Mouse (Mus musculus) embryo, embryonic 10 days (tissue): ENCODE data around the gene Tmem246.

Source experiments
- DNase-seq: peaks from one replicate; pipeline ENCODE4 v3.0.0-alpha.2; 2015; ENCODE audit warnings: low spot score

Tmem246 gene

DNA sequence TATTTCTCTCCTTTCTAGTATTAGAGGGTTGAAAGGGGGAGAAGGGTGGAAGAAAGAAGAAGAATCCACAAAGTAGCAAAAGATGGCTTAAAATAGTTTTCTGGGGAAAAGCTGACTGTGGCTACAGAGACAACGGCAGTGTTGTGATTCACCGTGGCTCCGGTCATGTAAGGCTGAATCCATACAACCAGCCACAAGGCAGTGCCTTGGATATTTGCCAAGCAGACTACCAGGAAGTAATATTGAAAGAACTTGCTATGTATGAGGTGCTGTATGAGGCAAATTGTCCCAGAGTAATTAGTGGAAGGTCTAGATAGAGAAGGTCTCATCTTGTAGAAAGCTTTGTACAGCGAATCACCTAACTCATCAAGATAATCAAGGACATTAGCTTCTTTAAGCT is 25.5 kb downstream of the Tmem246 start:
- DNase-seq, result no peak

DNA sequence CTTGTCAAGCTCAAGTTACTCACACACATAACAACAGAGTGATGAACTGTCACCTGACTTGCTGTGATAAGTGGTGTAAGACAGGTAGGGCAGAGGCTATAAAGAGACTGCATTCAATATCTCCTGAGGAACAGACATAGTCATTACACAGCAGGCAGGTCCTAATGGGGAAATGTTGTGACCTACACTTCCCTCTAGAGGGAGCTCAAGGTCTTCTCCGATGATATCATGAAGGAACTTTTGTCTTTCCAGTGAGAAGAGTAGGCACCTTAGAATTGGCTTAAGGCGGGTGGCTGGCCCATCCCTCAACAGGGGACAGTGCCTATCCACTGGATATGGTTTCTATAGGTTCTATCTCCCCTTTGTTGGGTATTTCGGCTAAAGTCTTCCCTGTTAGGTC is 30.1 kb downstream of the Tmem246 start:
- peak; percentile 85 for DNase-seq

DNA sequence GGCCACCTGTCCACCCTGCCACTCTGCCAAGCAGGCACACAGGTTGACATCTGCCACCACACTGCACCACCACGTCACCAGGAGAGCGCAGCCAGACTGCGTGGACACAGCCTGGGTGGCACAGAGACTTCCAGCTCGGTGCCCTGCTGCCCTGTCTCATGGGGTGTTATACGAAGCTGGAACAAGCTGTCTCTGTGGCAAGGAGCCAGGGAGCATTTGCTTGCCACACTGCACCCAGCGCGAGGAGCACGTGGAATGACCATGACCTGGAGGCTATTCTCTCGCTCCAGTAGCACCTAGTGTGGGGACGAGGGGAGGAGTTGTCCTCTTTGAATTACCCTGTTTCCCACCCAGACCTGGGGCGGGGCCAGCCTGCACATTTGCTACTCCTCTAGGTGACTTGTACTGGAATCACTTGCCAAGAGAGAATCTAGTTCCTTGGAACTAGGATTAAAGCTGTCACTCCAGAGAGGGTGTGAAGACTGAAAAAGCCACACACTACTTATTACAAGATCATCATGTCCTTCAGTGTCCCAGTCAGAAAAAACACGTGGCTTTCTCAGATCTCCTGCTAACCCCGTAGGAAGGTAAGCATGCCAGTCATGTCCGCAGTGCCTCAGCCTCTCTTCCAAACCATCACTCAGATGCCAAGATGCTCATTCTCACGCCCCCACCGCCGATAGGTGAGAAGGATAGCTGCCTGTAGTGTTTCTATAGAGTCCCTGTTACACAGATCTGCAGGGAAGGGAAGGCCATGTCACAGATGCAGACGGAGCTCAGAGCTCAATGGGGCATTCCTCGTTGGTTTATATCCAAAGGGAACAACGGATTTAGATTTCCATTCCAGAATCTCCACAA is 37.5 kb downstream of the Tmem246 start:
- DNase-seq, result no peak

DNA sequence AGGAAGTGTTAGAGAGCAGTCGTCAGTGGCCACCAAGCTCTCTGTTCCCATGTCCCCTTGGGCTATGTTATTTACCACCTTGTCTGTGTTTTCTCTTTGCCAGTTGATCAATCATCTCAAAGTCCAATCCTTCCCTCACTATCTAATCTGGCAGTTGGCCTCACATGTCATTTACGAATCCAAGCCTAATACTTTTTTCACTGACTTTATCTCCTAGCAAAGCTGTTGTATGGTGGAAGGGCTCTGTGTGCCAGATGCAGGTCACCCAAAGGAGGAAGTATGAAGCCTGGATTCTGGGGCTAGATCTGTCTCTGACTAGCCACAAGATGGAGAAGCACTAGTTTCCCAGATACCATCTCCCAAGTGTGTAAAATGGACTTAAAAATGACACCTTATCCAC is 39.5 kb downstream of the Tmem246 start:
- DNase-seq, result no peak

DNA sequence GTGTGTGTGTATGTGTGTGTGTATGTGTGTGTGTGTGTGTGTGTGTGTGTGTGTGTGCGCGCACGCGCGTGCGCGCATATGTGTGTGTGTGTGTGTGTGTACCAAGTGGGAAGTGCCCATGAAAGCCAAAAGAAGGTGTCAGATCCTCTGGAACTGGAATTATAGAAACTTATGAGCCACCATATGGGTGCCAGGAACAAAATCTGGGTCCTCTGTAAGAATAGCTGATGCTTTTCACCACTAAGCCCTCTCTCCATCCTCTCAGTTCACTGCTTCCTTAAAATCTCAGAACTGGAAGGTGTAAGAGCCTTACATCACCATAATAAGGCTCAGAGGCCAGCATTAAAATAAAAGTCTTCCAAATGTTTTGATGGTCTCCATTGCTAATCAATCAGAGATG is 40.3 kb downstream of the Tmem246 start:
- DNase-seq, result no peak

DNA sequence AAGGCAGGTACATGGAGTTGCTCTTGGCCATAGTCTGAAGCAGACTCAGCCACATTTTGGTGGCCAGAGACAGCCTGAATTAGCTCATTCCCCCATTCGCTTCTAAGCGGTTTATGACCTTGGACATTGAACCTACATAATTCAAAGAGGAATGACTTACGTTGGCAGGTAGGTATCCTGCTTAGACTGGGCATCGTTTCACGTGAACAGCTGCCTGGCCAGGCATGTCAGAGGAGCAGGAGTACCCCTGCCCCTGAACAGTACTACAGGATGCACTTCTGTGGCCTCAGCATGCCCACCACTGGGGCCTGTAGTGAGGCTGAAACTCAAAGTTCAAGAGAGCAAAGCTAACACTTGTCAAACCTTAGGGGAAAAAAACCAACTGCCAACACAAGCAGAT is 44.3 kb downstream of the Tmem246 start:
- DNase-seq, result no peak

DNA sequence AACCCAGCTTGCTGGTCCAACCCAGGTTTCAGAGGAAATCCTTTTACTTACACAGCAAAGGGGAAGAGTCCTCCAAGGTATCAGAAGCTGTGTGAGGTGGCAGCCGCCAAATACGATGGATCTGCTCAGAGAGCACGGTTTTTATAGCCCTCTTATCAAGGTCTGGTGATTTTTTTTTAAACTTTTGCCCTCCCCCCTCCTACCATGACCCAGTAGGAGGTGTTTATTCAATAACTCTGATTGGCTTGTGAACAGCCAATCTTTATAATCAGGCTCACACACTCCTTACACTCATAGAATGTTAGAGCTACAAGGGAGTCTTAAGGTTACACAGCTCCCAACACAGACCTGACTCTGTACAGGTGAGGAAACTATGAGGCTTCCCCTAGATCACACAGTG is 48.3 kb downstream of the Tmem246 start, which contains the start of gene Aldob:
Gene Aldob, minus strand, starts transcription at position 164 of the 400 bp plus-strand sequence.
- no peak for DNase-seq

DNA sequence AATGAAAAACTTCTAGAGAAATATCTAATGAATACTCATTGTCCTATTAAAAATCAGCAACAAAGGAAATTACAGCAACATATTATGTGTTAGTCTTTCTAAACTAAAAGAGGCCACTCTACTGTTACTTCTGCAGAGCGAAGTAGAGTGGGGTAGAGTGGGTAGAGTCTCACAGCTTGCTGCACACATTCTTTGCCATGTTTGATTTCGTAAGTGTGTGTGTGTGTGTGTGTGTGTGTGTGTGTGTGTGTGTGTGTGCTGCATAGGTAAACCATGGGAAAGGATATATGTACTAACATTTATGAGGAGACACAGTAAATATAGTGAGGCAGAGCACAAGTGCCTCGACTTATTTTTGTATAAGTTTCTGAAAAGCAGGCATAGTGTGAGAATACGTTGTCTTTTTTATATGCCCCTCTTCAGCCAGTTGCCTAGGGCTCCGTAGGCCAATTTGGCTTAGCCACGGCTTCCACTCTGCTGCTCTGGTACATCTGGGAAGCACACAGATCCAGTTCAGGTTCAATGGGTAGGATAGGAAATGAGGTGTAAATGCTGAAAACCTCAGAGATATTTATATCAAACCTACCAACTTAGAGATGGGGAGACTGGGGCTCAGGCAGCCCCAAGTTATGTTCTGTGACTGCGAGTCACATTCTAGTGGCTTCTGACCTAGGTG is 50.0 kb downstream of the Tmem246 start:
- no peak for DNase-seq

DNA sequence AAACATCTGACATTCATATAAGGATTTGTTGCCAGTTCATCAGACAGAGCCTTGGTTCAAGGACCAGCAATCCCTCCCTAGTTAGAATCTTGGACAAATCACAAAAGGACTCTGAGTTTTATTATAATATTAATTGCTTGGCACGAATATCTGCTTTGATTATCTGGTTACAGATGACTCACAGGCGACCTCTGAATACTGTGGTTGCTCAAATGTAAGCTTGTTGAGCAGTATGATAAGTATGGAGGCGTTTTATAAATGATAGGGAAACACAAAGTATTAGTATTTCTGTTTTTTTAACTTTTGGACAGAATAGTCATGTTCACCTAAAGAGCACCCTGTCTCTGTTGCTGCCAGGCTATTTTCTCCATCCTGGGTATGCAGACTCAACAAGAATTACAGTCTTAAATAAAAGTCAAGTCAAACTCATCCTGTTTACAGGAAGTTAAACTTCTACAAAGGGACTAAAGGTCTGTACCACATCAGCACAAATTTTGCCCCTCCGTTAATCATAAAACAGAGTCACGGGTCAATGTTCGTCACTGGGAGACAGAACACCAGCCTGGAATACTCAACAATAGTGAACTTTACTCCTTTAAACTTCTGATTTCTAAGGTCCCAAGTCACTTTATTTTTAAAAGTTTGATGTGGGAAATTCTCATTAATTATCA is 50.7 kb downstream of the Tmem246 start:
- DNase-seq, result no peak

DNA sequence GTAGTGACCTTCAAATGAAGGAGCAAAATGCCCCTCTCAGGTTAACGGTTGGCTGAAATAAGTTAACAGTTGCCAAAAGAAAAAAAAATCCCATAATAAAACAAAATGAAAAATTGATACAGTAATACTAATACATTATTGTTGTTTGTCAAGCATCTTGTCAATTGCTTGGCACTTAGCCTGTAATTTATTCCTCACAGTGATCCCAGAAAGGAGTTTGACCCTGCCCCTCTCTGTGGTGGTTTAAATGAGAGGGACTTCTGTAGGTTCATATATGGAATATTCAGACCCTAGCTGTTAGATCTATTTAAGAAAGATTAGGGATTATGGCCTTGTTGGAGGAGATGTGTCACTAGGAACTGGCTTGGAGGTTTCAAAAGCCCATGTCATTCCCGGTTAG is 51.6 kb downstream of the Tmem246 start:
- no peak for DNase-seq

DNA sequence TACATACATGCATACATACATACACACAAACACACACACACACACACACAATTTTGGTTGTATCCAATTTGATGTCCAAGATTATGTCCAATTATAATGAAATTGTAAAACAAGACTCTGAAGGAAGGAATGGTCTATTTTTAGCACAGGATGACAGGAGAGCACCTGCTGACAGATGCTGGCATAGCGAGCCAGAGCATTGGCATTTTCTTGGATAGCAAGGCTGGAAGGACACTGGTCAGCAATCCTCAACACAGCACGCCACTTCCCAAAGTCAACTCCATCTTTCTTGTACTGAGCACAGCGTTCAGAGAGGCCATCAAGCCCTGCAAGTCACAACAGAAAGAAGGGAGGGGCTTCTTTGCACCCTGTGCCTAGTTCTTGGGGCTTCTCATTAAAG is 56.7 kb downstream of the Tmem246 start:
- no peak for DNase-seq

DNA sequence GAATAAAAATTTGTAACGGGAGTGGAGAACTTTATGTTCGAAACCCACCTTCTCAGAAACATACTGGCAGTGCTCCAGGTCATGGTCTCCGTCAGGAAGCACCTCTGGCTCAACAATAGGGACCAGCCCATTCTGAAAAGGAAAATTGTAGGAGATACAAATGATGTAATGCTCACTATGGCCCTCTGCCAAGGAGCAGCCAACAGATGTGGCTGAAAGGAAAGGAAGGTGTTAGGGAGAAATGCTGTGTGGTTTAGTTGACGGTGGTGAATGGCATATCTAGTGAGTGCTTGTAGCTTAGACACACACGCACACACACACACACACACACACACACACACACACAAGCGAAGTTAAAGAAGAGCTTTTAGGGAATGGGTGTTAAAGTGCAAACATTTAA is 58.0 kb downstream of the Tmem246 start:
- DNase-seq, result no peak

DNA sequence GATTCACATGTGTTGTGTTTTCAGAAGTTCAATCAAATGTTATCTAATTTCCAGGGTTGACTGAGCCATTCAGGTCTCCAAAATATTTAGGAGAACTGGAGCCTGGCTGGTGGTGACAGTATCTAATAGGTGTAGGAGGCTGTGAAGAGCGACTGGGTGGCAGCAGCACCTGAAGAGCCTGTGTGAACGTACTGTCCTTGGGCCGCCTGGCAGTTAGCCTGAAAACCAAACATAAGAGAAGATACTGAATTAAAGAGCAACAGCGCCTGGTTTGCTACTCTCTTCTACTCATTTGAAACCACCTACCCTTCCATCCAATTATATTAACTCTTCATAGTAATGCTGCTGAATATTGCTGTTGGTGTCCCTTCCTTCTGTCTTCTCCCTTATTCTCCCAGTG is 61.0 kb downstream of the Tmem246 start:
- DNase-seq, result no peak

DNA sequence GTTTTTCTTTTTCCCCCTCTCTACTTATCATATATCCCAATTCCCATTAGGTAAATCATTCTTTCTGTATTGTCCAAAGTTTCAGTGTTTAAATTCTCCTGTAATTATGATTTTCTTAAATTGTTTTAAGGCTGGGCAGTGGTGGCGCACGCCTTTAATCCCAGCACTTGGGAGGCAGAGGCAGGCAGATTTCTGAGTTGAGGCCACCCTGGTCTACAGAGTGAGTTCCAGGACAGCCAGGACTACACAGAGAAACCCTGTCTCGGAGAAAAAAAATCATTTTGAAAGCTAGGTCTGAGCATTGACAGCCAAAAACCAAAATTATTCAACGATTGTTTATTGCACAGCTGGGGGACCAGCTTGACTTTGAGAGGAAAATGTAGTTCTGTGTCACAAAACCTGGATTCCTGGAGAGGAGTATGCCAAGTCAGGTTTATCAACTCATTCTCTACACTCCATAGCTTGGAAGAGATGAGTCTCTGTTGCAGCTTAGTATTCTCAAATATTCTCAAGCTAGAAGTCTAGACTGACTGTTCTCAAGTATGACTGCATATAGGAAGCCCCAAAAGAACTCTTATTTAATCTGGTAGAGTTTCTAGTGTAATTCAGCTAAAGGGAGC is 61.9 kb downstream of the Tmem246 start:
- DNase-seq, result no peak

DNA sequence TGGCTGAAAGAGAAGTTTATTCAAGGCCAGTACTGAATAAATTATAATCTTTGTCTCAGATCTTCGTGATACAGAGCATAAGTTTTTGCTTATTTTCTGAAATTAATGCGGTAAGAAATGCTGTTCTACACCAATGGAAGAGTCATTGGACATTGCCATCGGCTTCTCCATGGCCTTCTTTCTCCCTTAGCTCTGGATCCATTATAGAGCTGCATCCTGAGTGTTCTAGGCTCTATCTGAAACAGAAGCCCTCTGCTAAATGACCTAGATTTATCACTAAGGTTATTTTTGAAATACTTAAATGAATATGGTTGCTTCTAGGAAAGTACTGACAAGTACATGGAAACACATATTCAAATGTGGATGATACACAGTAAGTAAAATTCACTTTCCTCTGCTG is 62.6 kb downstream of the Tmem246 start:
- no peak for DNase-seq
